Mouse (Mus musculus): ENCODE results near the gene Cep135. TPM values are rescaled to one million over a fixed set of nuclear protein-coding genes. Genes with fewer than 3 reads are reported as not detected.

Gene Cep135
- polyA plus RNA-seq, 1 experiment from 2014 or later = 1.9 TPM

DNA sequence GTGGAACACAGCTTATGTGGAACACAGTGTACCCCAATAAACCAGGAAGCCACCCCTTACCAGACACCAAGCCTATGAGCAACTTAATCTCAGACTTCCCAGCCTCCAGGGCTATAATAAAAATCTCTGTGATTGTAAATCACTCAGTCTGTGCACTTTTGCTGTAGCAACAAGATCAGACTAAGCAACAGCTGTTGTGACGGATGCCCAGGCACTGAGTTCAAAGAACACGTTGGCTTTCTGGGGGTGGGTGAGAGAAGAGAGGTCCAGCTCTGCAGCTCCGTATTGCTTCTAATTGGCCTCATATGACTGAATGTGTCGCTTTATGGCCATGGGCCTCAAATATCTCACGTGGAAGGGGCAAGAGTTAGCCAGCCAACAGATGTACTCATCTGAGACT lies 80.0 kb downstream of the Cep135 start:
- Histone ChIP-seq H3K4me1 (replicated peaks; ENCODE audit: control insufficient read depth, insufficient read depth, low read length) (no peaks in the 10 kb centered on the region), H3K27me3 (replicated peaks; ENCODE audit: control insufficient read depth, insufficient read depth, low read length) (no peaks in the 10 kb centered on the region), H3K4me2 (replicated peaks; ENCODE audit: low read depth) (peak overlapping the region; percentile 10; the same call in 1 of the 2 replicates), H3K9ac (ENCODE audit: low read depth, low read length) (no peak overlapping the region), H3K9me3 (ENCODE audit: control insufficient read depth) (no peaks in the 10 kb centered on the region), H3K4me3 (ENCODE audit: low read depth, low read length) (no peak overlapping the region), H3K36me3 (ENCODE audit: control insufficient read depth, insufficient read depth) (no peaks in the 10 kb centered on the region), H3K27ac (ENCODE audit: low read depth, low read length) (peak overlapping the region; percentile 21; the same call in 1 of the 2 replicates)
- WGBS = 39% methylated on average over 5 of the region's 5 CpGs
- no peak for TF ChIP-seq CTCF (IDR thresholded peaks at IDR 0.05; ENCODE audit: low read depth)
- peak; percentile 89 for ATAC-seq

DNA sequence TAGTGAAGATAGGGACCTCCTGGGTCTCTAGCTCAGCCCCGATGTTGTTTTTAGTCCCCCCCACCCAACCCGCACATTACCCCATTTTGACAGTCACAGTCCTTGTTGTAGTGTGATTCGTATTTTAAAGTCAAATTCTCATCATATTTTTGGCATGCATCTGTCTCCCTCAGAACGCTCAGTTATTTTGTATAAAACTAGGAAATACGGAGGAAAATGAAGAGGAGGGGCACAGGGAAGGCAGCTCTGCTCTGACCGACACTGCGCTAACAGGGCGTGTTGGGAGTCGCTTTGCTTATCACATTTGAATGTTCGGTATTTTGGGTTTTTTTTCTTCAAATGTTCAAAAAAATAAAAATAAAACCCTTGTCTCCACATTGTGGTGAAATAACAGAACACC lies 81.7 kb downstream of the Cep135 start:
- no peak overlapping the region for H3K4me3 ChIP-seq (ENCODE audit: low read depth, low read length)
- WGBS = 91% methylated on average over 10 of the region's 10 CpGs
- no peak for ATAC-seq
- H3K9ac ChIP-seq (ENCODE audit: low read depth, low read length) = no peak overlapping the region
- no peak overlapping the region for H3K27ac ChIP-seq (ENCODE audit: low read depth, low read length)
- H3K9me3 ChIP-seq (ENCODE audit: control insufficient read depth) = no peaks in the 10 kb centered on the region
- H3K27me3 ChIP-seq (replicated peaks; ENCODE audit: control insufficient read depth, insufficient read depth, low read length) = no peaks in the 10 kb centered on the region
- no peaks in the 10 kb centered on the region for H3K4me1 ChIP-seq (replicated peaks; ENCODE audit: control insufficient read depth, insufficient read depth, low read length)
- no peak overlapping the region for H3K4me2 ChIP-seq (replicated peaks; ENCODE audit: low read depth)
- H3K36me3 ChIP-seq (ENCODE audit: control insufficient read depth, insufficient read depth) = no peaks in the 10 kb centered on the region
- no peak for TF ChIP-seq CTCF (IDR thresholded peaks at IDR 0.05; ENCODE audit: low read depth)

DNA sequence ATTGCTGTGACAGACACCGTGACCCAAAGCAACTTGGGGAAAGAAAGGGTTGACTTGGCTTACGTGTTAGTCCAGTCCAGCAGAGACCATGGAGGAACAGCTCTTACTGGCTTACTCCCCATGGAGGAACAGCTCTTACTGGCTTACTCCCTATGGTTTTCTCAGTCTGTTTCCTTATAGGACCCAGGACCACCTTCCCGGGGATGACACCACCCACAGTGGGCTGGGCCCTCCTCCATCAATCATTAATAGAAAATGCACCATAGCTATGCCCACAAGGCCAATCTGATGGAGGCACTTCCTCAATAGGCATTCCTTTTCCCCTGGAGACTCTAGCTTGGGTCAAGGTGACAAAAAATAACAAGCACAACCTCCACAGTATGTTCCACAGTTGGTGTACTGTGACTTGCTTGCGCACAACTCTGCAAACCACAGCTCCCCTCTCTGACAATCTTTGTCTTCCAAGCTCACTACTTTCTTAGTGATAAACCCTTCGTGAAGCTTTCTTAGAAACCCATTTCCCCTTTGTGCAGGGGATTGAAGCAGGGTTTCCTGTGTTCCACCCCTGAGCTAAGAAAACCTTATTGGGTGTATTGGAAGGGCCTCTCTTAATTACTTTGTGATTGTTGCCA lies 85.6 kb downstream of the Cep135 start:
- peak; percentile 51; the same call in 1 of the 2 replicates for ATAC-seq
- no peak for TF ChIP-seq CTCF (IDR thresholded peaks at IDR 0.05; ENCODE audit: low read depth)
- no peak overlapping the region for H3K4me2 ChIP-seq (replicated peaks; ENCODE audit: low read depth)
- H3K9ac ChIP-seq (ENCODE audit: low read depth, low read length) = no peak overlapping the region
- H3K9me3 ChIP-seq (ENCODE audit: control insufficient read depth) = no peaks in the 10 kb centered on the region
- no peak overlapping the region for H3K27ac ChIP-seq (ENCODE audit: low read depth, low read length)
- WGBS = 83% methylated on average over 5 of the region's 5 CpGs
- H3K36me3 ChIP-seq (ENCODE audit: control insufficient read depth, insufficient read depth) = no peaks in the 10 kb centered on the region
- H3K27me3 ChIP-seq (replicated peaks; ENCODE audit: control insufficient read depth, insufficient read depth, low read length) = no peaks in the 10 kb centered on the region
- H3K4me1 ChIP-seq (replicated peaks; ENCODE audit: control insufficient read depth, insufficient read depth, low read length) = no peaks in the 10 kb centered on the region; the same call in 1 of the 2 replicates
- no peak overlapping the region for H3K4me3 ChIP-seq (ENCODE audit: low read depth, low read length)

DNA sequence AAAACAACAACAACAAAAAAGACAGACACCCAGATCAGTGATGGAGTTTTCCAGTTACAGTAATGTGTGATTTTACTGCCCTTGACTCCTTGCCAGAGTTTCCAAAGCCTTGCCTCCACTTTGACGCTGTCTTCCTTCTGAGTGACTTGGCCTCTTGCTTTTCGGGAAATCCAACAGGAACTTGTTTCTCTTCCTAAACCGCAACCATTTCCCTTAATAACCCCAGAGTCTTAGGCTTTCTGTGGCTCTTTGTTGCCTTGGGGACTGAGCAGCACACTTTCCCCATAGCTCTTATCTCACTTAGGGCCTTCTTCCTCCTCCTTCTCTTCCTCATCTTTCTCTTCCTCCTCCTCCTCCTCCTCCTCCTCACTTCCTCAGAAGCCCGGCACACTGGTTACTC lies 86.9 kb downstream of the Cep135 start:
- Histone ChIP-seq H3K27me3 (replicated peaks; ENCODE audit: control insufficient read depth, insufficient read depth, low read length) (no peaks in the 10 kb centered on the region), H3K4me2 (replicated peaks; ENCODE audit: low read depth) (no peak overlapping the region), H3K4me3 (ENCODE audit: low read depth, low read length) (no peak overlapping the region), H3K27ac (ENCODE audit: low read depth, low read length) (no peak overlapping the region), H3K9me3 (ENCODE audit: control insufficient read depth) (no peaks in the 10 kb centered on the region), H3K4me1 (replicated peaks; ENCODE audit: control insufficient read depth, insufficient read depth, low read length) (no peaks in the 10 kb centered on the region; the same call in 1 of the 2 replicates), H3K36me3 (ENCODE audit: control insufficient read depth, insufficient read depth) (no peaks in the 10 kb centered on the region), H3K9ac (ENCODE audit: low read depth, low read length) (no peak overlapping the region)
- ATAC-seq = no peak
- TF ChIP-seq CTCF (IDR thresholded peaks at IDR 0.05; ENCODE audit: low read depth) = no peak
- WGBS = 62% methylated on average over 4 of the region's 4 CpGs

DNA sequence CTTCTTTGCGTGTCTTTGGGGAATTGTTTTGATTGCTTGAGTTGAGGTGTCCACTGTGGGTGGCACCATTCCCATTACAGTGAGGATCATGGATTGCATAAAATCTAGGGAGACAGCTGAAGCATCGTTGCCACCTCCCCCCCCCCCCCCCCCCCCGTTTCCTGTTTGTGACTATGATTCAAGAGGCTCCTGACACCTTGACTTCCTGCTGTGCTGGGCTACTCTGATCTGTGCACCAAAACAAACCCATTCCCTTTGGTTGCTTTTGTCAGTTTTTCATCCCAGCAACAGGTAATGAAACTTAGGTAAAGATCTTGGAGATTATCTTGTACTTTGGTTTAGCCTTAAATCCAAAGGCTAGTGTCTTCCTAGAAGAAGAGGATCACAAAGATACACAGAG lies 92.5 kb downstream of the Cep135 start:
- no peak overlapping the region for H3K4me2 ChIP-seq (replicated peaks; ENCODE audit: low read depth)
- H3K36me3 ChIP-seq (ENCODE audit: control insufficient read depth, insufficient read depth) = no peaks in the 10 kb centered on the region
- H3K9me3 ChIP-seq (ENCODE audit: control insufficient read depth) = no peaks in the 10 kb centered on the region
- H3K4me1 ChIP-seq (replicated peaks; ENCODE audit: control insufficient read depth, insufficient read depth, low read length) = peaks cover 5% of the 10 kb centered on the region; the same call in 1 of the 2 replicates
- no peak overlapping the region for H3K9ac ChIP-seq (ENCODE audit: low read depth, low read length)
- no peak for TF ChIP-seq CTCF (IDR thresholded peaks at IDR 0.05; ENCODE audit: low read depth)
- no peaks in the 10 kb centered on the region for H3K27me3 ChIP-seq (replicated peaks; ENCODE audit: control insufficient read depth, insufficient read depth, low read length)
- no peak overlapping the region for H3K4me3 ChIP-seq (ENCODE audit: low read depth, low read length)
- no peak for ATAC-seq
- 87% methylated on average over 3 of the region's 3 CpGs for WGBS
- H3K27ac ChIP-seq (ENCODE audit: low read depth, low read length) = no peak overlapping the region

DNA sequence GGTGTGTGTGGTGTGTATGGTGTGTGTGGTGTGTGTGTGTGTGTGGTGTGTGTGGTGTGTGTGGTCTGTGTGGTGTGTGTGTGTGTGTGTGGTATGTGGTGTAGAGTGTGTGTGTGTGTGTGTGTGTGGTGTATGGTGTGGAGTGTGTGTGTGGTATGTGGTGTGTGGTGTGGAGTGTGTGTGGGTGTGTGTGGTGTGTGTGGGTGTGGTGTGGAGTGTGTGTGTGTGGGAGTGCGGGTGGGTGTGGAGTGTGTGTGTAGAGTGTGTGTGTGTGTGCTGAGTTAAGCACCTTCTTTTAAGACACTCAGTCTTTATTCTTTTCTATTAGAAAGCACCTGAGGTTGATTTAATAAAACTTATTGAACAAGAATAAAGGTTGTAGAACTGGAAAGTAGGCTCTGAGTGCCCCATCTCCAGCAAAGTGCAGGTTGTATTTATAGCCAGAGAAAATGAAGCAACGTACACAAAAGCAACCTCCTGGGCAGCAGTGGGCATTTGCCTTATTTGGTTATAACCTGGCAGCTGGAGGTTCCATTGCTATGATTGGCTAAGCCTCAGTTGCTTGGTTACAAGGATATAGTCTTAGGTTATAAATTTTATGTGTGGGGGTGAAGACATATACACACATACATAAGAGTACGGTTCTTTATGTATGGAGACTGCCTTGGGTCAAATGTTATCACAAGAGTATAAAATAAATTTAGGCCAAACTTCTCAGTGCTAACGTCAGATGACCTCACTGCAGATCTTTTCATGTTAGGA lies 93.6 kb downstream of the Cep135 start:
- TF ChIP-seq CTCF (IDR thresholded peaks at IDR 0.05; ENCODE audit: low read depth) = no peak
- Histone ChIP-seq H3K36me3 (ENCODE audit: control insufficient read depth, insufficient read depth) (no peaks in the 10 kb centered on the region), H3K4me3 (ENCODE audit: low read depth, low read length) (no peak overlapping the region), H3K4me1 (replicated peaks; ENCODE audit: control insufficient read depth, insufficient read depth, low read length) (peaks cover 5% of the 10 kb centered on the region; the same call in 1 of the 2 replicates), H3K27me3 (replicated peaks; ENCODE audit: control insufficient read depth, insufficient read depth, low read length) (no peaks in the 10 kb centered on the region), H3K27ac (ENCODE audit: low read depth, low read length) (no peak overlapping the region), H3K9me3 (ENCODE audit: control insufficient read depth) (no peaks in the 10 kb centered on the region), H3K4me2 (replicated peaks; ENCODE audit: low read depth) (no peak overlapping the region), H3K9ac (ENCODE audit: low read depth, low read length) (no peak overlapping the region)
- ATAC-seq = no peak
- WGBS = 52% methylated on average over 4 of the region's 4 CpGs
